Mouse (Mus musculus) gastrocnemius, postnatal 10 days (tissue): ENCODE results near the gene Zdhhc20. TPM values are rescaled to one million over a fixed set of nuclear protein-coding genes. Genes with fewer than 3 reads are reported as not detected.
"Not testable (repeated sequence)": the region's sequence is repeated elsewhere in the genome, so short reads cannot be mapped to it uniquely, and the experiment has no call there.

ENCODE experiments used
- DNase-seq: peaks from one replicate; pipeline ENCODE4 v3.0.0; 2021; ENCODE audit warnings: mixed read lengths
- long read RNA-seq, 2 experiments: library from polyadenylated mRNA; stranded (forward); transcript quantifications; one replicate each; pipeline ENCODE4 v2.0.0; 2021
- total RNA-seq, 2 experiments: library from RNA; stranded (reverse); gene quantifications; 2 replicates each; pipeline ENCODE4 v1.2.3; 2021

Gene Zdhhc20
- 10 to 100 TPM; 15.0 to 19.2 TPM for total RNA-seq
- long read RNA-seq, experiment 1, full-length matches to known transcripts = 15 of 25 reads
- long read RNA-seq, experiment 1, partial matches to known transcripts = 0 of 25 reads
- long read RNA-seq, experiment 1, other reads (novel, unspliced or antisense) = 10 of 25 reads
- long read RNA-seq, experiment 2, full-length matches to known transcripts = 4 of 12 reads
- long read RNA-seq, experiment 2, partial matches to known transcripts = 0 of 12 reads
- long read RNA-seq, experiment 2, other reads (novel, unspliced or antisense) = 8 of 12 reads

DNA sequence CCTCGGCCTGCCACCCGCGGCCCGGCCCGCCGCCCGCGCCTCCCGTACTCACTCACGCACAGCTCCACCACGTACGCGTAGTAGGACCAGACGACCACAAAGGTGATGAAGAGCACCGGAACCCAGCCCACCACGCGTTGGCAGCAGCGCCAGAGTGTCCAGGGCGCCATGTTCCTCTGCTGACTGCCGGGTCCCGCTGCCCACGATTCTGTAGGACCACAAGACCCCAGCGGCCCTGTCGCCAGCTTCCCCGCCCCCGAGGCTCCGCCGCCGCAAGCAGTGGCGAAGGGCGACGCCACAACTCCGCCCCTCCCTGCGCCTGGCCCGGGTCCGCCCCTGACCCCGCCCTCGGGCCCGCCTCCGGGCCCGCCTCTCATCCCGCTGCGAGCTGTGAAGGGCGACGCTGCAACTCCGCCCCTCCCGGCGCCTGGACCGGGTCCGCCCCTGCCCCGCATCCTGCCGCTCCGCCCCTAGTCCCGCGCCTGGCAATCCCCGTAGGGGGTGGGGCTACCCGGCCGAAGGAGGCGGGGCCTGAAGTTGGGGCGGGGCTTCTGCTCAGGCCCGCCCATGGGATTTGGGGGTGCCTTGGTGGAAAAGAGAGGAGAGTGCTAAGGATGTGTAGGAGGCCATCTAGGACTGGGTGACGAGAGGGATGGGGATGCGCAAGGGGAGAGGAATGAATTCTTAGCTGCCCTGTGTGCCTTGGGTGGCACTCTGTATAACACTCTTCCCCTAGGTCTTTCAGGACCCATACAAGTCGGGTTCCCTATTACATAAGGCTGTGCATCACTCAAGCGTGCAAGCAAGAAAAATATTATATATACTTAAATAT is at the start of gene Zdhhc20:
TSS of gene Zdhhc20 (minus strand) at position 266 of the 832 bp plus-strand sequence.
- DNase-seq = peak; percentile 96

DNA sequence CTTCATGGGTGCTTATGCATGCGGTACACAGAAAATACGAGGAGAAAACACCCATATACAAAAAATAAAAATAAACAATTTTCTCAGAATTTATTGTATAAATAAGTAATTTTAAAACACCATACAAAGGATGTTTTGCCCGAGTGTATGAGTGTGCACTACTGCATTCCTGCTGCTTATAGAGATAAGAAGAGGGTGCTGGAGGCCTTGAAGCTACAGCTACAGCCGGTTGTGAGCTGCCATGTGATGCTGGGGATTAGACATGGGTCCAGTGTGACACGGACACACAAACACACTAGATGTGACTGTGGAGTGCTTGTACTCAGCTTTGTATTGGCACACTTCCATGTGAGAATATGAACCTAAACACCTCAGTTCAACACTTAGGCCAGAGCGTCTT is 47.2 kb upstream of the Zdhhc20 start:
- no peak for DNase-seq

DNA sequence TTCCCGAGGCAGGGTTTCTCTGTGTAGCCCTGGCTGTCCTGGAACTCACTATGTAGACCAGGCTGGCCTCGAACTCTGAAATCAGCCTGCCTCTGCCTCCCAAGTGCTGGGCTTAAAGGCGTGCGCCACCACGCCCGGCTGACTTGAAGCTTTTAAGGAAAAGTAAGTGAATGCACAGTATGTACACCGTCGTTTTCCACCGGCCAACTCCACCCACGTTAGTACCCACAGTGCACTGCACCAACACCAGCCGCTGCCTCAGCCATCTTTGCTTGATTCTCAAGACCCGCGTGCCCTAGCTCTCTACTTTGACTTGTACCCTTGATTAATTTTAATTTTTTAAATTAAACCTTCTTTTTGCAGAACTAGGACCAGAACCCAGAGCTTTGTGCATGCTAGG is 44.6 kb upstream of the Zdhhc20 start:
- DNase-seq = no peak

DNA sequence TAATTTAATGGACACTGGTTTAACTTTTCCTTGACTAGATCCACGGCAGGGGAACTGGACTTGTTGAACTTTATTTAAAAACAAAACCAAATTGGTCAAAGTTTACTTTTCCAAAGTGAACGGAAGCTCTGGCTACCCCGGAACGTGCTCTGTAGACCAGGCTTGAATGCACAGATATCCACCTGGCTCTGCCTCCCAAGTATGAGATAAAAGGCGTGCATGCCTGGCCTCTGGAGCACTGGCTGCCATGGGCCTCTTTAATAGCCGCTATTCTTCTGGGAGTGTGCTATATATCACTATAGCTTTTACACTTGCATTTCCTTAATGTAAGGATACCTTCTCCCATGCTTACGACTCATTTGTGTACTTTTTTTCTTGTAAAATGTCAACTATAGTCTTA is 43.5 kb upstream of the Zdhhc20 start:
- no peak for DNase-seq

DNA sequence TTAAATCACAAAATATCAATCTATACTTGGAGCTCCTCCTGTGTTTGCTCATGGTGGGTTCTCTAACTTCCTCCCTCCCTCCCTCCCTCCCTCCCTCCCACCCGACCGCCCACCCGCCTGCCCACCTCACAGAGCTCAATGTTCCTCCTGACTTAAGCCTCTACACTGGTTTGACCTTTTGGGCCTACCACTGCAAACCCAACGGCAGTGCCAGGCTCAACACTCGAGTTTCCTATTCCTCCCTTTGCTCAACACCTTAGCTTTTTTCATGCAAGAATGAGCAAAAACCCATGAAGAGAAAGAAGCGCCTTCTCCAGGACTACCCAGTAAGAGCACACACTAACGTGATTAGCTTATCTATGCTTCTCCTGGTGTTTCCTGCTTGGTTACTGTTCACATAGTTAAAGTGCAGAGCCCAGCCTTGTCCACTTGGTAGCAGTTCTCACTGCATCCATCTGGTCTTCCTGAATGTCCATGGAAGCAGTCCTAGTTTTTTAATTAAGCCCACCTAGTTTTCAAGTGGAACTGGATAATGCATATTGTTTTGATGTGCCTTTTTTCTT is 42.9 kb upstream of the Zdhhc20 start:
- no peak for DNase-seq

DNA sequence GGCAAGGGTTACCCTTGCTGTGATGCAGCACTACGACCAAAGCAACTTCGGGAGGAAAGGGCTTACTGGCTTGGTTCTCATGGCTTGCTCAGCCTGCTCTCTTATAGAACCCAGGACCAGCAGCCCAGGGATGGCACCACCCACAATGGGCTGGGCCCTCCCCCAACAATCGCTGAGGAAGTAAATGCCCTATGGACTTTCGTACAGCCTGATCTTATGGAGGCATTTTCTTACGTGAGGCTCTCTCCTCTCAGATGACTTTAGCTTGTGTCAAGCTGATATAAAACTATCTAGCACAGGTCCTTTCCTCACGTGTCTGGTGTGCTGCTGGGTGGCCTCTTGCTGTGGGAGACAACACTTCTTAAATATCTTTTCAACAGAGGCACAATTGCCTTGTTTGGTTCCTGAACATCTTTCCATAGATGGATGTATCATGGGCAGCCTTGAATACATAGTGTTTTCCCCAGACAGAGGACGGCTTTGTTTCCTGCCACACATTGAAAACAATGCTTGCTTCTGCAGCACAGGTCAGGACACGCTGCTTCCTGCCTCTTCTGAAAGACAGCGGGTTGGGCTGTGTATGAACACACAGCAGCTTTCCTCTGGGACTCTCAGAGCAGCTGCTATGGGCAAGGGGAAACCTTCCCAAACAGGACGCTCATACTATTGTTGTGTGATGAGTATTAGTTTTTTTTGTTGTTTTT is 31.5 kb upstream of the Zdhhc20 start:
- no peak for DNase-seq

DNA sequence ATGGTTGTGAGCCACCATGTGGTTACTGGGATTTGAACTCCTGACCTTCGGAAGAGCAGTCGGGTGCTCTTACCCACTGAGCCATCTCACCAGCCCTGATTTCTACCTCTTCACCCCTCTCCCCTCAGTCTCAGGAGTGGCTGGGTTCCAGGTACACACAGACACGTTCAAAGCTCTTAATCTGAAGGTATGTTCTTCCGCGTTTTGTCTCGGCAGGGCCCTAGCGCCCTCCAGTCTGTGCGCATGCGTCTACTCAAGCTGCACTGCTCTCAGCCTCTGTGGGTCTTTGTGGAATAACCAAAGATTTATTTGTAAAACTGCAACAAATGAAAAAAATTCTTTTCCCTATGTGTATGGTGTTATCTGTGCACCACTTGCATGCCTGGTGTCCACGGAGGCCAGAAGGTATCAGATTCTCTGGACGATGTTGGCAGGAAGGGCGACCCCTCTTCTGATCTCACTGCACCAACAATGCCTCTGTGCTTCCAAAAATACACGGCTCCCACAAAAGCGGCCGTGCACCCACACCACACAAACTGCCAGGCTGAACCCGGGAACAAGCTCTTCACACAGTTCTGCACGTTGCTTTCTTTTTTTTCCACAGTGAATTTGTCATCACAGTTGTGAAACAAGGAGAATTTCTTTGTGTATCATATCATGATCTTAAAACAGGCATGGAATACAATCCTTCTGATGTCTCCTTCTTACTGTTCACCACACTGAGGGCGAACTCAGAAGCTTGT is 30.7 kb upstream of the Zdhhc20 start:
- DNase-seq = no peak

DNA sequence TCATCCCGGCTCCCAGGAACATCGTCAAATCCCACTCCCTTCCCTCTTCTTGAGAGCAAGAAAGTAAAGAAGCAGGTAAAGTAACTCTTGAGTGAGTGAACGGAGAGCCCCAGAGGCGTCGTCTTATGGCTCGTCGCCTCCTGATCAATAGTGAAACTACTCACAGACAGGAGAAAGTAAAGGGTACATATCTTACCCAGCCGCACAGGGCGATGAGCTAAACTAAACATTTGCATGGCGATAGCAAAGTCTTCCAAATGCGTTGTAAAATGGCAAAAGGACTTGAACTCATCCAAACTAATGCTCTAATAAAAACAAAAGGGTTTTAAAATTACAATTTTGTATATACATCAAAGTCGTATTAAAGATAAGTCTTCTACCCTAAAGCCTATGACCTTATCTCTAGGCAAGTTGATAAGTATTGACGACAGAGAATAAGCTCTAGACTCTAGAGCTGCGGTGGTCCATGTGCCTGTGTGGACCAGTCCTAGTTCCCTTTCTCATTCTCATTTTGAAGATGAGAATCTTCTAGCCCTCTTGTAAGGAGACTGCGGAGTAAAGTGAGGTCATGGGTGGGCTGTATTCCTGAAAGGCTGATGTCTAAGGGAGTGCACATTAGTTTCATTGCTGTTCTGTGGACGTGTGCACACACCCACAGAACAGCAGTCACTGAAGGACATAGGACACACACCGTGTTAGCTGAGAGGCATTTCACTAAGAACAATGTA is 29.2 kb upstream of the Zdhhc20 start:
- no peak for DNase-seq

DNA sequence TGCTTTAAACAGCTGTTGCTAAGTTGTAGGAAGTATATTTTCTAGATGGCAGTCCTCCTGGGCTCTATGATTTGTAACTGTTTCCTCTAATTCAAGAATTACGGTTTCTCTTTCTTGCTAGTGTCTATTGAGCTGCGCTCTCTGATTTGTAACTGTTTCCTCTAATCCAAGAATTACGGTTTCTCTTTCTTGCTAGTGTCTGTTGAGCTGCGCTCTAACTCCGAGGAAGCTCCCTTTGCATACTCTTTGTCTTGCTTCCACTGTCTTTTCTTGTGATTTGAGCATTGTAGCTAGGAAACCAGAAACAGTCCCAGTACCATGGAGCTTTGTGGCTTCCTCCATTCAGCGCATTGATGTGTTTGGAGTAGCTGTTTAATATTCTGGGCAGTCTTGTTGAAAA is 25.3 kb upstream of the Zdhhc20 start:
- DNase-seq = no peak

DNA sequence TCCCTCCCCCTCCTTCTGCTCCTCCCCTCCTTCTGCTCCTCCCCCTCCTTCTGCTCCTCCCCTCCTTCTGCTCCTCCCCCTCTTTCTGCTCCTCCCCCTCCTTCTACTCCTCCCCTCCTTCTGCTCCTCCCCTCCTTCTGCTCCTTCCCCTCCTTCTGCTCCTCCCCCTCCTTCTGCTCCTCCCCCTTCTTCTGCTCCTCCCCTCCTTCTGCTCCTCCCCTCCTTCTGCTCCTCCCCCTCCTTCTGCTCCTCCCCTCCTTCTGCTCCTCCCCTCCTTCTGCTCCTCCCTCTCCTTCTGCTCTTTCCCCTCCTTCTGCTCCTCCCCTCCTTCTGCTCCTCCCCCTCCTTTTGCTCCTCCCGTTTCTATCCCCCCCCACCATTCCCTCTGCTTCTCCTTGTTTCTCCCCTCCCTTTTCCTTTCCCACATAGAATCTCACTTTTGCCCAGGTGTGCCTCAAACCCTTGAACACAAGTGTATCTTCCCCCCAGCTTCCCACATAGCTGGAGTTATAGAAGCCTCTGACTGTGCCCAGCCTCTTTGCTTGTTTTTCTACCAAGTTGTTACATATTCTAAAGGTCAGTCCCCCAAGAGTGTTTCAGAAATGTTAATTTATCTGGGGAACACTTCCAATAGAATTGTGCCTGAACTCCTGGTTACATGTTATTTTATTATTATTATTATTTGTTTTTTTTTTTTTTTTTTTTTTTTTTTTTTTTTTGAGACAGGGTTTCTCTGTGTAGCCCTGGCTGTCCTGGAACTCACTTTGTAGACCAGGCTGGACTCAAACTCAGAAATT is 22.3 kb upstream of the Zdhhc20 start:
- DNase-seq = not testable (repeated sequence)

DNA sequence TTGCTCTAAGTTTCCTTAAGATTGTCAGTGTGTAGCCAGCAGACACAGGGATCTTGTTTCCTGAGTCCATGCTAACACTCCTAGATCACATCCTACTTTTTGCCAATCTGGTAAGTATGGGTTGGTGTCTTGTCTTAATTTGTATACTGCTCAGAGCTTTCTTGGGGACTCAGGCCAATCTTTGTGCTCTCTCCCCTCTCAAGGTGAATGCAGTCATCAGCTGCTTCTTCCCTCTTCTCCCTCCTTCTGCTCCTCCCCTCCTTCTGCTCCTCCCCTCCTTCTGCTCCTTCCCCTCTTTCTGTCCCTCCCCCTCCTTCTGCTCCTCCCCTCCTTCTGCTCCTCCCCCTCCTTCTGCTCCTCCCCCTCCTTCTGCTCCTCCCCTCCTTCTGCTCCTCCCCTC is 21.7 kb upstream of the Zdhhc20 start:
- DNase-seq = not testable (repeated sequence)

DNA sequence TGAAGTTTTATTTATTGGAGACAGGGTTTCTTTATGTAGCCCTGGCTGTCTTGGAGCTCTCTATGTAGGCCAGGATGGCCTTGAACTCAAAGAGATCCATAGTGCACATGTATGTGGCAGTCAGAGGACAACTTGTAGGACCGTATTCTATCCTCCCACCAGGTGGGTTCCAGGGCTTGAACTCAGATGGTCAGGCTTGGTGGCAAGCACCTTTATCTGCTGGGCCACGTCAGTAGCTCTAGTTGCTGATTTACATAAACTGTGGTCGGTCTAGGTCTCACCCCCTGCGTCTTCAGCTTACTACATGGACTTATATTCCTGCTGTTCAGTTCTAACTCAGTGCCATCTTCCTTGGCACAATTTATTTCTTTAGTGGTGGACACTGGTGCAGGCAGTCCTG is 21.2 kb upstream of the Zdhhc20 start:
- no peak for DNase-seq

DNA sequence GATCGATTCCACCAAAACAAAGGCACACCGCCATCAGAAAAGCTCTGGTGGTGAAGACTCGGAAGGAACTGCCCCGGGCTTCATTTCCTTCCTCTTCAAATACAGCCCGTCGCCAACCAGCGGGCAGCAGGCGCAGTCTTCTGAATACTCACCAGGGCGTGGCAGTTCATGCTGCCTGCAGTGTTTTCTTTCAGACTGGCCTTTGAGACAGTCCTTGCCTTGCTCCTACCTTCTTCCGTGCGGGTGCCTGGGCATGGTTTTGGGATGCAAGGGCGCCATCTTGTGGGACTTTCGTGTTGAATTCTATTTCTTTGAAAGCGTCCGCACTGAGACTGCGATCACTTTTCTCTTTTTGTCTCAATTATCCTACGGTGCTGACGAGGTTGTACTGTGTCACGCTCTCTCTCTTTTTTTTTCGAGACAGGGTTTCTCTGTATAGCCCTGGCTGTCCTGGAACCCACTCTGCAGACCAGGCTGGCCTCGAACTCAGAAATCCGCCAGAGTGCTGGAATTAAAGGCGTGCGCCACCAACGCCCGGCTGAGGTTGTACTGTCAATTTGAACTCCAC is 20.5 kb upstream of the Zdhhc20 start:
- peak; percentile 82 for DNase-seq

DNA sequence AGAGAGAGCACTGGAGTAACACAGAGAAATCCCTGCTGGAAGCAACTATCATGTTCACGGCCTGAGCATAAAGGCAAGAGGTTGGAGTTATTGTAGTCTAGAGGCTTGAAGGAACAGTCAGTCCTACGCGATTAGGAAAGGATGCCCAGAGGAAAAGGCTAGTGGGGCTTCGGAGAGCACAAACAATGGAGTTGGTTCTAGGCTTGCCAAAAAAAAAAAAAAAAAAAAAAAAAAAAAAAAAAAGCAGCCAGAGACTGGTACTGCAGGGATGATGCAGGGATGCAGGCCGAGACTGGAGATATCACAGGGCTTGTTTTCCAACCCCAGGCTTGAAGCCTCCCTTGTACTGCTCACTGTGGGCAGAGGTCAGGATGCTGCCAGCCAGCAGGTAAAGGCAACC is 19.2 kb upstream of the Zdhhc20 start:
- no peak for DNase-seq

DNA sequence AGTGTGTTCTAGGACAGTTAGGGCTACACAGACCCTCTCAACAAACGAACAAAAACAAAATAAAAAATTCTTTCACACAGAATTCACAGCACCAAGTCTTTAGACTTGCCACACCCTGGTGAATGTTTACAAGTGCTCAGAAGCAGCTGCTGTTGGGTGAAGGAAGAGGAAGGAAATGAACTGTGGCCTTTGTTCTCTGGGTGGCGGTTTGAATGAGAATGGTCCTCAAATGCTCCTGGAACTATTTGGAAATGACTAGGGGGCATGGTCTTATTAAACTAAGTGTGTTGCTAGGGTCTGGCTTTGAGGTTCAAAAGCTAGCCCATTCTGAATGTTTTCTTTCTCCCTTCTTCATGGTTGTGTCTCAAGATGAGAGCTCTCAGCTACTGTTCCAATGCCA is 18.4 kb upstream of the Zdhhc20 start:
- no peak for DNase-seq

DNA sequence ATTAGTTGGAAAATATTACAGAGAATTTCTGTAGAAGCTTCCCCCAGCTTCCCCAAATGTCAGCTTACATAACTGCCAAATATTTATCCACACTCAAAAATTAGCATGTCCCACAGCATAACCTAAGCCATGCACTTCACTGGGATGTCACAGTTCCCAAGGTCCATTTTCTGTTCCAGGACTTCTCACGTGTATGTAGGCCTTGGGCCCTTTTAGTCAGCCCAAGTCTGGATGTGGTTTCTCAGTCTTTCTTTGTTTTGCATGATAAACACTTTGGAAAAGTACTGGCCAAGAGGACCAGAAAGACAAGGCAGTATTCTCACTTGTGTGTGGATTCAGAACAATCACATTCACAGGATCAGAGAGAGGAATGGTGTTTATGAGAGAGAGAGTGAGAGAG is 11.9 kb upstream of the Zdhhc20 start:
- no peak for DNase-seq

DNA sequence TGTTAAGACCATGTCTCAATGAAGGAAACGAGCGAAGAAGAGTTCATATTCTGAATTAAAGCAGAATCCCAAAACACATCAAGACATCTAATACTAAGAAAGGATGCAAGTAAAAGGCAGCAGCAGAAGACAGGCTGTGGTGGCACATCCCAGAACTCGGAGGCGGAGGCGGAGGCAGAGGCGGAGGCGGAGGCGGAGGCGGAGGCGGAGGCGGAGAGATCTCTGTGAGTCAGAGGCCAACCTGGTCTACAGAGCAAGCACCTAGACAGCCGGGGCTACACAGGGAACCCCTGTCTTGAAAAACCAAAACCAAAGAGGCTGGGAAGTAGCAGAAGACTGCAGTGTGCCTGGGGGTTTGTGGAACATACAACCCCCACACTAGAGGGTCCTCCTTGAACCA is 6.8 kb upstream of the Zdhhc20 start:
- no peak for DNase-seq

DNA sequence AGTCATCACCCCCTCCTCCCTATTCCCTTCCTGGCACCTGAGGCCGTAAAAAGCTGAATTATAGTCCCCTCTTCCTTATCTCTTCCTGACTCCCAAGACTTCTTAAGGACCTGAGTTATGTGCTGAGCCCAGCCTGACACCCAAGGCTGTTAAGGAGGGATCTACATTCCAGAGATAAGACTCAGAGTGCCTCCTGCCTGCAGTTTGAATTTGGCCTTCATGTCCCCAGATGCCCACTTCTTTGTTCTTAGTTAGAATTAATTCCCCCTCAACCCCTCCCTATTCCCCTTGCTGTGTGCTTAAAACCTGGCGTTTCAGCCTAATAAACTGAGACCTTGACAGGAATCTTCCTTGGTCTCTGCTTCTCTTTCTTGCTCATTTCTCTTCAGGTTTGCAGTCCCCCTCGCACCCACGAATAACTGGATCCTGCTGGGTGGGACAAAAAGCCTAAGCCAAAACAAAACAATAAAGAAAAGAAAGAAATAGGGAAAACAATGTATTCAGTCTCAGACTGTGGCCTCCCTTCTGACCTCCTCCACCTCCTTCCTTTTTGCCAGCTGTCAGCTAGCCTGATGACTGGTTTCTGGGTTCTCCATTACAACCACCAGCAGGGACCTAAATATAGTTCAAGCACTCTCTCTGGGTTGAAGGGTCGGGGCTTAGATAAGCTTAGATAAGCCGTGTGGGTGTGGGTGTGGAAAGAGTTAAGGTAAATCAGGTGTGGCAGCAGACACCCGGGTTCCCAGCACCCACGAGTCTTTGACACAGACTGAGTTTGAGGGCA is 6.2 kb upstream of the Zdhhc20 start:
- DNase-seq = not testable (repeated sequence)

DNA sequence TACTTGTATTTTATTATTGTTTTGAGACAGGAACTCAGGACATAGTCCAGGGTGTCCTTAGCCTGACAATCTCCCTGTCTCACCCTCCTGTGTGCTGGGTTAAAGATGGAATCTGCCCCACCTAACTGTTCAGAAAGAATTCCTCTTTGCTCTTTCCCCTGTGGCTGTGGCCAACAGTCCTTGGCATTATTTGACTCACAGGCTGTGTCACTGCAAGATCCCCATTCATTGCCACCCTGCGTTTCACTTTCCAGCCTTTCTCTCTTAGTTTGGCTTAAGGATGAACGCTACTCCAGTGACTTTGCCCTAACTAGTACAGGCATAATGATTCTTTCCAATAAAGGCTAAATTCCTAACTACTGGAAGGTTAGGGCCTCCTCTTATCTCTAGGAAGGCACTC is 4.3 kb upstream of the Zdhhc20 start:
- no peak for DNase-seq
